Mouse (Mus musculus) kidney, adult 8-10 months (tissue): Measurements from ENCODE around the gene Olfr486.
"Not testable (repeated sequence)": the region's sequence is repeated elsewhere in the genome, so short reads cannot be mapped to it uniquely, and the experiment has no call there.

Source experiments
- DNase-seq, 2 experiments: peaks; one replicate each; pipeline ENCODE4 v3.0.0; 2022

The Olfr486 gene

DNA sequence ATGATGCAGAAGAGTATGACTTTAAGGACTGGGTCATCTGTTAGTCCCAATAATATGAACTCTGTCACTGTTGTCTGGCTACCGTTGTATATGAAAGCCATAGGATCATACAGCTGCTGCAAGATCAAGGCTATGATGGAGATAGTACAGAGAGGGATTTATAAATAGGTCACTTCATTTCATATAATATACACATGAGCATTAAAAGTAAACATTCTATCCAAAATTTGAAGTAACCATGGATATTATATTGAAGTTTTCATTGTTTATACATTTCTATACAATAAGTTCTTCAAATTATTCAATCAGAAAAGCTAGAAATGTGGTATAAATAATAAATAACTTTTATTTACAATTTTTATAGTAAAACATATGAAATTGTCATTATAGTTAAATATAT is at the start of gene Olfr486:
Gene Olfr486 (minus strand): TSS at position 101 of the 400 bp plus-strand sequence.
- not testable (repeated sequence) for DNase-seq

DNA sequence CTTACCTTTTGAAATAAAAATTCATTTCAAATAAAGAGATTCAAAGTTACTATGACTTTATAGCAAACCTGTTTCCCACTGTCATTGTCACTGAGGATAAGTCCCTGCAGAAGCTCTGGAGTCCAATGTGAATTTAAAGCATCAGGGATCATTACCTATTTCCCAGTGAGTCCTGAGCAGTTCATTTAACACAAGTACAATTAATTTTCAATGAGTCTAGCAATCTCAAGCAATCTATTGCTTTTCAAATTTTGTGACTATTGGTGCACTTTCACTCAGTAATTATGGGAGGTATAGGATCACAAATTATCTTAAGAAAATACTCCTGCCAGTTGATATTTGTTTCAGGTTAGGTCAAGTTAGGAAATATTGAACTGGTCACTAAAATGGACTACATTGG is 42.0 kb upstream of the Olfr486 start, which contains the start of gene Olfr487:
Gene Olfr487 (minus strand): TSS at position 101 of the 400 bp plus-strand sequence.
- not testable (repeated sequence) for DNase-seq

DNA sequence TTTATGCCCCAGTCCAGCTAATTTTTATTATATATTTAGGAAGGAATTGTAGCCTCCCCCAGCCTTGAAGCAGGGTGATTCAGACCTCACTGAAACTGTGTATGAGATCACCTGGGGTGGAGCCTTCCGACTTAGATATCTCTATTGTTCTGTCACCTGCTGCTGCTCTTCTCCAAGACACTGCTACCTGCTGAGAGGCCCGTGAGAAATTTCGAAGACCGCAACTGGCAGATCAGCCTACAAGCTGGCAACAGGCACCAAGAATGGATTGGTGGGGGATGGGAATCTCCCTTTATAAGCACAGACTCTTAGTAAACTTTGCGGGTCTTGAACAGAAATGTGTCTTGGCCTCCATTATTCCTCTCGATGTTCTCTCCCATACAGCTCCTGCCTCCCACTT is 24.4 kb upstream of the Olfr486 start:
- no peak for DNase-seq

DNA sequence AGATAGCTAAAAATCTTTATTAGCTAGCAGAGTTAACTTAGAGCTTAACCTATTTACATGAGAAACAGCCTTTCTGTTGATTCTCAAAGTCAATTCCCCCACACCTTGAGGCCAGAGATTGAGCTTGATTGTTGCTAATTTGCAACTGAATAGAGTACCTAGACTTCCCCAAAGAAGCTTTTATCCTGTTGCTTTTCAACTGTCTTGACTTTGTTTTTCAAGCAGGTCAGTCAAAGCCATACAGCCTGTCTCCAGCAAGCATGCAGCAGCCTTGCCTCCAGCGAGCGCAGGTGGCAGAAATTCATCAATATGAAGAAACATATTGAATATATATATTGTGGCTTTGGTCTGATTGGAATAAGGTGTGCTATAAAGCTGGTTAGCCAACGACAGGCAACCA is 23.8 kb upstream of the Olfr486 start:
- not testable (repeated sequence) for DNase-seq

DNA sequence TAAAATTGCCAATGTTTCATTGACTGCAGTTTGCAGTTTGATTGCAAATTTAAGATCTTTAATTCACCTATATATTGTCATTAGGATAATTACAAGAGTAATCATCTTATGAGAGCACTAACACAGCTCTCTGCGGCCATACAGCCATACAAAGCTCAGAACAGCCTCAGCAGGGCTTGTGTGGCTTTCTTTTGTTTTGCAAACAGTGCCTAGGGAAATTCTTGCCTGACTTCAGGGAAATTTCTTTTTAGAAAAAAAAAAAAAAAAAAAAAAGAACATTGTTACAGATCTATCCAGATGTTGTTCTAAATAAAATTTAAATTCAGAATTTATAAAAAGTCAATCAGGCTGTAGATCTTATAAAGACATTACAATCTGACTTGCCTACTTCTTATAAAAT is 20.2 kb upstream of the Olfr486 start:
- not testable (repeated sequence) for DNase-seq

DNA sequence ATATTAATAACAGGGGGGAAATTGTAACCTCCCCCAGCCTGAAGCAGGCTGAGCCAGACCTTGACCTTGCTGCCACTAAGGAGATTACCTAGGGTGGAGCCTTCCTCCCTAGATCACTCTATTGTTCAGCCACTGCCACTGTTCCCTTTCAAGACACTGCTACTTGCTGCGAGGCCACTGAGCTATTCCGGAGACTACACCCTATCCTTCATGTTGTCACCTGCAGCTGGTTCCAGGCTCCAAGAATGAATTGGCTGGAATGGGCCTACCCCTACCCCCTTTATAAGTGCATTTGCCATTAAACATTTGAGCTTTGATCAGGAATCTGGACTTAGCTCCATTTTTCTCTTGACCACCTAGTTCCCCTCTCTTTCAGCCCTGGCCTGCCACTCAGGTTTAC is 18.7 kb upstream of the Olfr486 start:
- DNase-seq: not testable (repeated sequence)

DNA sequence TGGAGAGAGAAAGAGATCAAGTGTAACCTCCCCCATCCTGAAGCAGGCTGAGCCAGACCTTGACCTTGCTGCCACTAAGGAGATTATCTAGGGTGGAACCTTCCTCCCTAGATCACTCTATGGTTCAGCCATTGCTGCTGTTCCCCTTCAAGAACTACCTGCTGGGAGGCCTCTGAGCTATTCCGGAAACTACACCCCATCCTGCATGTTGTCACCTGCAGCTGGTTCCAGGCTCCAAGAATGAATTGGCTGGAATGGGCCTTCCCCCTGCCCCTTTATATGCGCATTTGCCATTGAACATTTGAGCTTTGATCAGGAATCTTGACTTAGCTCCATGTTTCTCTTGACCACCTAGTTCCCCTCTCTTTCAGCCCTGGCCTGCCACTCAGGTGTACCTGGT is 12.7 kb upstream of the Olfr486 start:
- DNase-seq: not testable (repeated sequence)

DNA sequence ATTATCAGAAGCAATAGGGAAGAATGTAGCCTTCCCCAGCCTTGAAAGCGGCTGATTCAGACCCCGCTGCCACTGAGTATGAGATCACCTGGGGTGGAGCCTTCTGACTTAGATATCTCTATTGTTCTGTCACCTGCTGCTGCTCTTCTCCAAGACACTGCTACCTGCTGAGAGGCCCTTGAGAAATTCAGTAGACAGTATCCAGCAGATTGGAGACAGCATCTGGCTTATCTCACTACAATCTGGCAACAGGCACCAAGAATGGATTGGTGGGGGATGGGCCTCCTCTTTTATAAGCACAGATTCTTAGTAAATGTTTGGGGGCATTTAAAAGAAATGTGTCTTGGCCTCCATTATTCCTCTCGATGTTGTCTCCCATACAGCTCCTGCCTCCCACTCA is 11.9 kb upstream of the Olfr486 start:
- DNase-seq: not testable (repeated sequence)

DNA sequence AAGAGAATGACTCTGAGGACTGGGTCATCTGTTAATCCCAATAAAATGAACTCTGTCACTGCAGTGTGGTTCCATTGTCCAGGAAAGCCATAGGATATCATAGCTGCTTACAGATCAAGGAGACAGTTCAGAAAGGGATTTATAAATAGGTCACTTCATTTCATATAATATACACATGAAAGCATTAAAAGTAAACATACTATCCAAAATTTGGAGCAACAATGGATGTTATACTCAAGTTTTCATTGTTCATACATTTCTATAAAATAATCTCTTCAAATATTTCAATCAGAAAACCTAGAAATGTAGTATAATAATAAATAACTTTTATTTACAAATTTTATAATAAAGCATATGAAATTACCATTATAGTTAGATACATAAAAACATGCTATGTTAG is 12.8 kb downstream of the Olfr486 start, which contains the start of gene Olfr485:
Gene Olfr485 (minus strand): TSS at position 101 of the 400 bp plus-strand sequence.
- no peak for DNase-seq

DNA sequence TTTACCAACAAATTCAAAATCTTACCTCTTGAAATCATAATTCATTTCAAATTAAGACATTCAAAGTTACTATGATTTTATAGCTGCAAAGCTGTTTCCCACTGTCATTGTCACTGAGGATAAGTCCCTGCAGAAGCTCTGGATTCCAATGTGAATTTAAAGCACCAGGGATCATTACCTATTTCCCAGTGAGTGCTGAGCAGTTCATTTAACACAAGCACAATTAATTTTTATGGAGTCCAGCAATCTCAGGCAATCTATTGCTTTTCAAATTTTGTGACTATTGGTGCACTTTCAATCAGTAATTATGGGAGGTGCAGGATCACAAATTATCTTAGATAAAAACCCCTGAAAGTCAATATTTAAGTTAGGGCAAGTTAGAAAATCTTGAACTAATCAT is 45.2 kb downstream of the Olfr486 start, which contains the start of gene Olfr484:
Gene Olfr484 (minus strand): TSS at position 101 of the 400 bp plus-strand sequence.
- no peak for DNase-seq
